13 mouse cellular contexts compared by ENCODE assay signal in the genomic region with DNA sequence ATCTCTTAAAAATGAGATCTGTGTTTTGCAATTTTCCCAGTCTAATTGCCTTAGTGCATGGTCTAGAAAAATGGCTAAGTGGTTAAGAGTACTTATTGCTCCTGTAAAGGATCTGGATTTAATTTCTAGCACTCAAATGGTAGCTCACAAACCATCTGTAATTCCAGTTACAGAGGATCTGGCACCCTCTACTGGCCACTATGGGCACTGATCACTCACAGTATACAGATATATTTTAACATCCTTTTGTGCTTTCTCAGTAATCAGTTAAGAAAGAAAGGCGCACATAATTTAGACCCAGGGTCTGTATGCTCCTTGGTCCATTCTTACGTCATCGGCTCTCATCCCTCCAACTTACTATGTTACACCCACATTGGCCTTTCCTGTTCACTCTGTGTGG.
DNase-seq lines count a peak whose midpoint lies in the region; ATAC-seq and TF ChIP-seq lines count a peak whose summit lies in the region.
"Had no signal": no experiment of that assay in that cellular context is flagged by ENCODE, and none has a peak within 500 bp of the region (broad histone marks: within the 10 kb centered on the region; RNA-seq: fewer than 3 reads in every experiment).

No protein-coding gene starts in this region.

- 93% methylated on average over 3 of the region's 3 CpGs for WGBS in kidney, postnatal 0 days
- 98% methylated on average over 3 of the region's 3 CpGs for WGBS in kidney, embryonic 16.5 days

- no peak overlapping the region for H3K9ac ChIP-seq in kidney, postnatal 0 days (ENCODE audit: low read depth, low read length)
- no peak overlapping the region for H3K9ac ChIP-seq in kidney, embryonic 16.5 days (replicated peaks; ENCODE audit: low read length)
- H3K9ac ChIP-seq: neural tube, embryonic 13.5 days had no signal

- intact Hi-C loops in heart, postnatal 36 days (cut with DNase I) = loop anchor here (5.0 kb wide), 1 partner anchor 311 kb away; a partner anchor contains a TSS

- ATAC-seq in CD4-positive, CD25-positive, alpha-beta regulatory T cell, adult 4 months = no peak
- no peak for ATAC-seq in kidney, postnatal 0 days (replicated peaks; ENCODE audit: low FRiP score, low read depth)
- no peak for ATAC-seq in kidney, embryonic 16.5 days (ENCODE audit: low FRiP score, low TSS enrichment)

- TF ChIP-seq CTCF in kidney, postnatal 0 days (IDR thresholded peaks at IDR 0.05; ENCODE audit: low read depth) = peak; percentile 58

- H3K4me2 ChIP-seq in kidney, postnatal 0 days (ENCODE audit: low read length) = no peak overlapping the region
- no peak overlapping the region for H3K4me2 ChIP-seq in kidney, embryonic 16.5 days (replicated peaks; ENCODE audit: low read depth, low read length)
- H3K4me2 ChIP-seq: neural tube, embryonic 13.5 days had no signal

- no peak overlapping the region for H3K27ac ChIP-seq in kidney, postnatal 0 days
- no peak overlapping the region for H3K27ac ChIP-seq in kidney, embryonic 16.5 days (ENCODE audit: low read length)
- H3K27ac ChIP-seq: neural tube, embryonic 13.5 days had no signal

- H3K4me3 ChIP-seq in kidney, postnatal 0 days (replicated peaks; ENCODE audit: low read depth, low read length) = no peak overlapping the region
- H3K4me3 ChIP-seq in kidney, embryonic 16.5 days (ENCODE audit: low read length) = no peak overlapping the region
- H3K4me3 ChIP-seq: erythroblast, embryonic 14.5 days; neural tube, embryonic 13.5 days had no signal

- no peaks in the 10 kb centered on the region for H3K36me3 ChIP-seq in kidney, postnatal 0 days (ENCODE audit: insufficient read depth, low read length)
- no peaks in the 10 kb centered on the region for H3K36me3 ChIP-seq in kidney, embryonic 16.5 days (ENCODE audit: insufficient read depth, low read length)
- H3K36me3 ChIP-seq: neural tube, embryonic 13.5 days had no signal

- H3K27me3 ChIP-seq in kidney, postnatal 0 days (ENCODE audit: insufficient read depth, low read length) = no peaks in the 10 kb centered on the region
- peaks cover 9% of the 10 kb centered on the region; the same call in 1 of the 2 replicates for H3K27me3 ChIP-seq in kidney, embryonic 16.5 days (ENCODE audit: insufficient read depth, low read length)

- H3K4me1 ChIP-seq in kidney, postnatal 0 days (replicated peaks; ENCODE audit: insufficient read depth, low read length) = no peaks in the 10 kb centered on the region
- no peaks in the 10 kb centered on the region for H3K4me1 ChIP-seq in kidney, embryonic 16.5 days (ENCODE audit: insufficient read depth, low read length)
- H3K4me1 ChIP-seq: neural tube, embryonic 13.5 days had no signal

- H3K9me3 ChIP-seq in kidney, postnatal 0 days (replicated peaks; ENCODE audit: low read length) = no peaks in the 10 kb centered on the region
- H3K9me3 ChIP-seq in kidney, embryonic 16.5 days (ENCODE audit: low read length) = no peaks in the 10 kb centered on the region
- H3K9me3 ChIP-seq: neural tube, embryonic 13.5 days had no signal

- DNase-seq in CD4-positive, CD25-positive, alpha-beta regulatory T cell, adult 2 months (ENCODE audit: low read depth, low spot score) = peak; percentile 2
- DNase-seq in kidney, postnatal 0 days (ENCODE audit: low spot score) = no peak
- peak; percentile 16 for DNase-seq in A20 (ENCODE audit: low read depth, low spot score)
- DNase-seq in kidney, postnatal 10 days = peak; percentile 11
- DNase-seq in left cerebral cortex, adult 9 months (ENCODE audit: low spot score in 2 of 2) = no peak
- DNase-seq in heart, postnatal 36 days = no peak
- DNase-seq: cerebellum, adult 2 months; left cerebral cortex, postnatal 4 days; thymus, postnatal 36 days had no signal

Comparison
In these comparisons a context has a peak if more than half of its experiments do, and no peak if none do; other contexts are left out.
1. DNase-seq: peak in CD4-positive, CD25-positive, alpha-beta regulatory T cell, adult 2 months (single experiment), A20 (single experiment) and kidney, postnatal 10 days (single experiment); none in kidney, postnatal 0 days (single experiment), left cerebral cortex, adult 9 months (0 of 2) and heart, postnatal 36 days (0 of 2).